Mouse (Mus musculus) heart, postnatal 14 days (tissue): ENCODE results near the gene Xbp1. TPM values are rescaled to one million over a fixed set of nuclear protein-coding genes. Genes with fewer than 3 reads are reported as not detected.
"Not testable (repeated sequence)": the region's sequence is repeated elsewhere in the genome, so short reads cannot be mapped to it uniquely, and the experiment has no call there.

Experiments
- DNase-seq, 2 experiments: peaks; one replicate each; pipeline ENCODE4 v3.0.0; 2021 to 2022
- intact Hi-C: fragments of 180-260 bp; cut with DNase I; formaldehyde crosslinking; loops from one replicate; pipeline ENCODE4 v1.15.1; 2025
- total RNA-seq, 2 experiments: library from RNA; stranded (reverse); gene quantifications; 2 replicates each; pipeline ENCODE4 v1.2.3; 2021

Xbp1 gene
- total RNA-seq, 2 experiments from 2014 or later = 50.8 to 65.3 TPM

- intact Hi-C loops = loop anchor here (1.0 to 10.0 kb wide), 3 partner anchors 18 to 362 kb away; no protein-coding TSS in a partner anchor
Observed at GRCm38 (mm10) chr11:5522798-5523415, 2.4 kb downstream of the Xbp1 start.

GRCm38 (mm10) chr11:5525418-5525817 is 5.0 kb downstream of the Xbp1 start:
- DNase-seq = no peak
- intact Hi-C loops = loop anchor here (10.0 kb wide), 1 partner anchor 359 kb away; no protein-coding TSS in a partner anchor

More at GRCm38 (mm10) chr11:5522798-5523415, 2.4 kb downstream of the Xbp1 start:
- no peak for DNase-seq

- DNase-seq = no peak
- intact Hi-C loops = loop anchor here (10.0 kb wide), 1 partner anchor 358 kb away; no protein-coding TSS in a partner anchor
Observed at GRCm38 (mm10) chr11:5526573-5527439, 6.3 kb downstream of the Xbp1 start.

GRCm38 (mm10) chr11:5527865-5528523 is 7.5 kb downstream of the Xbp1 start:
- DNase-seq = no peak
- intact Hi-C loops = loop anchor here (10.0 kb wide), 1 partner anchor 357 kb away; no protein-coding TSS in a partner anchor

- DNase-seq = no peak
Observed at GRCm38 (mm10) chr11:5528841-5529240, 8.4 kb downstream of the Xbp1 start.

GRCm38 (mm10) chr11:5530172-5530571 is 9.7 kb downstream of the Xbp1 start:
- no peak for DNase-seq
- intact Hi-C loops = no loop called here

More at GRCm38 (mm10) chr11:5528841-5529240, 8.4 kb downstream of the Xbp1 start:
- intact Hi-C loops = loop anchor here (10.0 kb wide), 1 partner anchor 356 kb away; no protein-coding TSS in a partner anchor

GRCm38 (mm10) chr11:5530717-5531116 is 10.3 kb downstream of the Xbp1 start:
- no peak for DNase-seq
- intact Hi-C loops = no loop called here

- no peak for DNase-seq
- intact Hi-C loops = no loop called here
Observed at GRCm38 (mm10) chr11:5533108-5533507, 12.6 kb downstream of the Xbp1 start.

- DNase-seq, intact Hi-C loops: not testable (repeated sequence)
Observed at GRCm38 (mm10) chr11:5537454-5537853, 17.0 kb downstream of the Xbp1 start.

- intact Hi-C loops = loop anchor here (2.0 to 5.0 kb wide), 2 partner anchors 18 to 87 kb away; no protein-coding TSS in a partner anchor
Observed at GRCm38 (mm10) chr11:5540331-5540730, 19.9 kb downstream of the Xbp1 start.

GRCm38 (mm10) chr11:5541230-5541798 is 20.9 kb downstream of the Xbp1 start:
- intact Hi-C loops = loop anchor here (2.0 to 5.0 kb wide), 2 partner anchors 19 to 86 kb away; no protein-coding TSS in a partner anchor

More at GRCm38 (mm10) chr11:5540331-5540730, 19.9 kb downstream of the Xbp1 start:
- DNase-seq = no peak

GRCm38 (mm10) chr11:5541799-5542481 is 21.5 kb downstream of the Xbp1 start, which contains the start of gene Ccdc117:
TSS of gene Ccdc117 (minus strand) at chr11:5542187.
- peak; percentile 88 to 89 for DNase-seq
- intact Hi-C loops = loop anchor here (2.0 to 5.0 kb wide), 2 partner anchors 19 to 85 kb away; no protein-coding TSS in a partner anchor

More at GRCm38 (mm10) chr11:5541230-5541798, 20.9 kb downstream of the Xbp1 start:
- DNase-seq = no peak

GRCm38 (mm10) chr11:5542482-5543185 is 22.2 kb downstream of the Xbp1 start:
- DNase-seq = no peak
- intact Hi-C loops = loop anchor here (5.0 kb wide), 1 partner anchor 85 kb away; no protein-coding TSS in a partner anchor

GRCm38 (mm10) chr11:5543281-5543680 is 22.8 kb downstream of the Xbp1 start:
- intact Hi-C loops = loop anchor here (5.0 kb wide), 1 partner anchor 84 kb away; no protein-coding TSS in a partner anchor
- no peak for DNase-seq

- DNase-seq = not testable (repeated sequence)
- intact Hi-C loops = loop anchor here (5.0 kb wide), 1 partner anchor 83 kb away; no protein-coding TSS in a partner anchor
Observed at GRCm38 (mm10) chr11:5544709-5545108, 24.2 kb downstream of the Xbp1 start.

GRCm38 (mm10) chr11:5545457-5545856 is 25.0 kb downstream of the Xbp1 start:
- DNase-seq = no peak
- intact Hi-C loops = no loop called here

- intact Hi-C loops = no loop called here
- DNase-seq = no peak
Observed at GRCm38 (mm10) chr11:5546693-5547092, 26.2 kb downstream of the Xbp1 start.

- no peak for DNase-seq
Observed at GRCm38 (mm10) chr11:5551430-5551829, 31.0 kb downstream of the Xbp1 start.

More at GRCm38 (mm10) chr11:5551430-5551829, 31.0 kb downstream of the Xbp1 start:
- intact Hi-C loops = no loop called here
